Mouse (Mus musculus): ENCODE data around the gene Ncor2. TPM values are rescaled to one million over a fixed set of nuclear protein-coding genes. Genes with fewer than 3 reads are reported as not detected.

The Ncor2 gene
- polyA plus RNA-seq, 1 experiment from 2014 or later, result 17.0 TPM

DNA sequence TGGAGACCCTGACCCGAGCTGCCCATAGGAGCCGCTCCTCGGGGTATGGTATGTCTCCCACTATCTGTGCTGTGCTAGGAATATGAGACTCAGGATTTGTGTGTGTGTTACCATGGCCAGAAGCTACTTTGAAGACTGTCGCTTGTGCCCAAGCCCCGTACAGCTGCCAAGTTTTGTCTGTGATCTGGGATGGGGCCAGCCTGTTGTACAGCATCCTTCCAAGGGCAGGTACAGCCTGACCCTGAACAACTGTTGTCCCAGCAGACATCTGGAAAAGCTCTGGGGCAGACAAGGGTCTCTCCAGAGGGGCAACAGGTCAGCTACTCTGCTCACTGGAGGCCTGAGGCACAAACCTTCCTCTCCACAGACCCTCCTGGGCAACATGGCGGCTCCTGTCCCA is 95.3 kb downstream of the Ncor2 start:
- Histone ChIP-seq H3K4me1 (peaks cover 23% of the 10 kb centered on the region), H3K9me3 (no peaks in the 10 kb centered on the region), H3K9ac (no peak overlapping the region), H3K36me3 (peaks cover 89% of the 10 kb centered on the region), H3K27me3 (replicated peaks) (no peaks in the 10 kb centered on the region), H3K4me3 (no peak overlapping the region), H3K4me2 (no peak overlapping the region), H3K27ac (replicated peaks) (no peak overlapping the region)
- no peak for ATAC-seq (ENCODE audit: extremely low read depth, insufficient number of reproducible peaks, low FRiP score, low TSS enrichment)
- WGBS, result 89% methylated on average over 6 of the region's 6 CpGs

DNA sequence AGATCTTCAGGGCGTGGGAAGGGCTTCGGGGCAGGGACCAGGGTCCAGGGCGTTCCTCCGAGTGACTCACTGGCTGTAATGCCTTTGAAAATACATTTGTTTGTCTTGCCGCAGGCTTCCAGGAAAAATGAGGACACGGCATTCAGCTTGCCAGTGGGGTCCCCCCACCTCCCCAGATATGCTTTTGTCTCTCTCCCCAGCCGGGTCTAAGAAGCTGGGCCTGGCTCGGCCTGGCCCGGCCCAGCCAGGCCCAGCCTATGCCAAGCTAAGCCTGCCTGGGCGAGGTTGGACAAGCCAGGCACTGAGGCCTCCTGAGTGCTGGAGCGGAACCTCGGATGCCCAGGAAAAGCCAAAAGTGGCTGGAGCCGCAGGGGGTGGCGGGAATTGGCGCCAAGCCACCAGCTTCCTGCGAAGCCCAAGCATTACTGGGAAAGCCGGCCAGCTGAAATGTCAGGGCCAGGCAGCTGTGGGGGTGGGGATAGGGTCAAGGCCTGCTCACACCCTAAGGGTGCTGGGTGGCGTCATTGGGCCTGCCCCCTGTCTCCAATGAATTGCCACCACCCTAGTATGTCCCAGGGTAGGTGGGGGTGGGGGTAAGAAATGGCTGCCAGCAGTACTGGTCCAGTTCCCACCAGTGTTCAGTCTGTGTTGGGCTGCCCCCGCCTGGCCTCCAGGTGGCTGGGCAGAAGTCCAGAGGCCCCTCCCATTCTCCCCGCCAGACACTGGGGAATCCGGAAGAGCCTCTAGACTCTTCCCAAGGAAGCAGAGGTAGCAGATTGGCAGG is 97.5 kb downstream of the Ncor2 start:
- Histone ChIP-seq H3K4me1 (peaks cover 28% of the 10 kb centered on the region), H3K27me3 (replicated peaks) (no peaks in the 10 kb centered on the region), H3K9ac (peak overlapping the region; percentile 48), H3K36me3 (peaks cover 89% of the 10 kb centered on the region), H3K9me3 (no peaks in the 10 kb centered on the region), H3K4me3 (no peak overlapping the region), H3K4me2 (no peak overlapping the region), H3K27ac (replicated peaks) (peak overlapping the region; percentile 79)
- WGBS, result 42% methylated on average over 21 of the region's 21 CpGs
- peak; percentile 33; the same call in 1 of the 2 replicates for ATAC-seq (ENCODE audit: extremely low read depth, insufficient number of reproducible peaks, low FRiP score, low TSS enrichment)

DNA sequence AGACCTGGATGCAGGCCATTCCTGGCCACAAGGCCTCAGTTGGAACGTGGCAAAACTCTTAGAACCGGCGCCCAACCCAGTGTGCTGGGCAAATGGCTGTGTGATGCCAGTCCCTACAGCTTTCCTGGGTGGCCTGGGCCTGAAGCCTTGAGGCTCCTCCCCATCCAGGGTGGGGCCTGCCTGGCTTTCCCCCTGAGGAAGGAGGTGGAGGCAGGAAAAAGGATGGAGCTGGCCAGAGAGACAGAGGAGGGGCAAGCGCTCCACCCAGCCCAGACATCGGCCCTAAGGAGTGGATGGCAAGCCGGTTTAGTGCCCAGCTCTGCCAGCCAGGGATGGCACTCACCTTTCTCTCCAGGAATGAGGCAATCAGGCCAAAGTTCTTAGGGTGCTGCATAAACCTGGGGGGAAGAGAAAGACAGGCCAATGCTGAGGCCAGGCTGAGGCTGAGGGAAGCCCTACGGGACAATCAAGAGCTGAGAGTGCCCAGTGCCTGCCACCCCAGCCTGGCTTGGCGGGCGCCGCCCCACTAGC is 98.2 kb downstream of the Ncor2 start:
- peak overlapping the region; percentile 79 for H3K27ac ChIP-seq (replicated peaks)
- no peak overlapping the region for H3K4me2 ChIP-seq
- peaks cover 88% of the 10 kb centered on the region for H3K36me3 ChIP-seq
- no peak overlapping the region for H3K4me3 ChIP-seq
- no peak for ATAC-seq (ENCODE audit: extremely low read depth, insufficient number of reproducible peaks, low FRiP score, low TSS enrichment)
- H3K27me3 ChIP-seq (replicated peaks), result no peaks in the 10 kb centered on the region
- peaks cover 35% of the 10 kb centered on the region for H3K4me1 ChIP-seq
- peak overlapping the region; percentile 48 for H3K9ac ChIP-seq
- WGBS, result 88% methylated on average over 10 of the region's 10 CpGs
- H3K9me3 ChIP-seq, result no peaks in the 10 kb centered on the region

DNA sequence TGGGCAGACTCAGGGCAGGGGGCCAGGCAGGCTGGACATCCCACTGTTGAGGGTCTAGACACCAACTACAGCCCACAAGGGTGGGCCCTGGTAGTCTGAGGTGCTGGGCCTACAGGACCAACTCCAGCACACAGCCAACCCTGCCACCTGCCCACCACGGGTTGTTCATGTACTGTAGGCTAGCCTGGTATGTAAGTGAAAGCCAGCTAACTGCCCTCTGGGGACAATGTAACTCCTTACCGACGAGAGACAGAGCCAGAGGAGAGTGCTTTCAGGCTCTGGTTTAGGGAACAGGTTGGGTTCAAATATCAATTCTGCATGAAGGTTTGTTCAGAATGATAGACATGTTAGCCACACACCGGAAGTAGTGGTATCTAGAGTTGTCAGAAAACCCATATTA is 98.7 kb downstream of the Ncor2 start:
- peaks cover 88% of the 10 kb centered on the region for H3K36me3 ChIP-seq
- H3K9ac ChIP-seq, result no peak overlapping the region
- H3K4me2 ChIP-seq, result no peak overlapping the region
- no peaks in the 10 kb centered on the region for H3K27me3 ChIP-seq (replicated peaks)
- 82% methylated on average over 4 of the region's 4 CpGs for WGBS
- H3K27ac ChIP-seq (replicated peaks), result no peak overlapping the region; the same call in 1 of the 2 replicates
- peaks cover 40% of the 10 kb centered on the region for H3K4me1 ChIP-seq
- ATAC-seq (ENCODE audit: extremely low read depth, insufficient number of reproducible peaks, low FRiP score, low TSS enrichment), result no peak
- no peaks in the 10 kb centered on the region for H3K9me3 ChIP-seq
- H3K4me3 ChIP-seq, result no peak overlapping the region

DNA sequence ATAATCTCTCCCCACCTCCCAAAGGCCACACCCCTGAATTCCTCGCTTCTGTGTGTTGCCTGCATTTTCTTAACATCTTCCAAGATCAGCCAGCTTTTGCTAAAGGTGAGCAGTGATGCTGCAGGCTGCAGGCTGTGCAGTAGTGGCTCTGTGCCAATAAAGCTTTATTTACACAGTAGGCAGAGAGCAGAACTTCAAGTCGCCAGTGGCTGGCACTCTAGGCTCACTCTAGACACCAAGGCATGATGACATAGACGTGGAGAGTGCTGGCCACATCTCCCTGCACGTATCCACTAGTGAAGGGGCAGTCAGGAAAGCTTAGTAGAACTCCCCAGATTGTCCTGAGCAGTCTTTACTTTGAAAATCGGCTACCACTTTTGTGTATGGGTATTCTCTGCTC is 100.8 kb downstream of the Ncor2 start:
- Histone ChIP-seq H3K9me3 (no peaks in the 10 kb centered on the region), H3K4me3 (no peak overlapping the region), H3K4me2 (no peak overlapping the region), H3K9ac (no peak overlapping the region), H3K36me3 (peaks cover 78% of the 10 kb centered on the region), H3K27ac (replicated peaks) (no peak overlapping the region), H3K4me1 (peaks cover 61% of the 10 kb centered on the region), H3K27me3 (replicated peaks) (no peaks in the 10 kb centered on the region)
- 80% methylated on average over 5 of the region's 5 CpGs for WGBS
- no peak for ATAC-seq (ENCODE audit: extremely low read depth, insufficient number of reproducible peaks, low FRiP score, low TSS enrichment)

DNA sequence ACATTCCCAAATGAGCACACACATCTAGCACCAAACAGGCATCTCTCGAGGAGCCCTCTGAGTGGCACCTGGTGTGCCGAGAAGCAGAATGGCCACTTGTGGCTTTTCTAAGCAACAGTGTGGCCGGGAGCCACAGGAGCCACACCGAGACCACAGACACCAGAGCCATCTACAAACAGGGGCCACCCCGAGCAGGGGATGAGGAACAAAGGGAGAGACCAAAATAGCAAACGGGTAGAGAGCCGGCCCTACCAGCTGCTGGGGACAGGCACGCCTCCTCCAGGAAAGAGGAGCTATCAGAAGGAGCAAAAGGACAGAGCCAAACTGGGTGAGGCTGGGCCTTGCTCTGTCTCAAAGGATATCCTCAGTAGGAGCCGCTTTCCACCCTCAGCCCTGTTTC is 102.8 kb downstream of the Ncor2 start:
- H3K9ac ChIP-seq, result peak overlapping the region; percentile 50
- H3K9me3 ChIP-seq, result no peaks in the 10 kb centered on the region
- 48% methylated on average over 9 of the region's 9 CpGs for WGBS
- H3K36me3 ChIP-seq, result peaks cover 70% of the 10 kb centered on the region
- no peak overlapping the region for H3K4me3 ChIP-seq
- H3K4me1 ChIP-seq, result peaks cover 66% of the 10 kb centered on the region
- no peak for ATAC-seq (ENCODE audit: extremely low read depth, insufficient number of reproducible peaks, low FRiP score, low TSS enrichment)
- H3K4me2 ChIP-seq, result no peak overlapping the region
- H3K27ac ChIP-seq (replicated peaks), result 0 out of 2 replicates have a peak overlapping the region, but pooled peaks have one; percentile 32
- no peaks in the 10 kb centered on the region for H3K27me3 ChIP-seq (replicated peaks)

DNA sequence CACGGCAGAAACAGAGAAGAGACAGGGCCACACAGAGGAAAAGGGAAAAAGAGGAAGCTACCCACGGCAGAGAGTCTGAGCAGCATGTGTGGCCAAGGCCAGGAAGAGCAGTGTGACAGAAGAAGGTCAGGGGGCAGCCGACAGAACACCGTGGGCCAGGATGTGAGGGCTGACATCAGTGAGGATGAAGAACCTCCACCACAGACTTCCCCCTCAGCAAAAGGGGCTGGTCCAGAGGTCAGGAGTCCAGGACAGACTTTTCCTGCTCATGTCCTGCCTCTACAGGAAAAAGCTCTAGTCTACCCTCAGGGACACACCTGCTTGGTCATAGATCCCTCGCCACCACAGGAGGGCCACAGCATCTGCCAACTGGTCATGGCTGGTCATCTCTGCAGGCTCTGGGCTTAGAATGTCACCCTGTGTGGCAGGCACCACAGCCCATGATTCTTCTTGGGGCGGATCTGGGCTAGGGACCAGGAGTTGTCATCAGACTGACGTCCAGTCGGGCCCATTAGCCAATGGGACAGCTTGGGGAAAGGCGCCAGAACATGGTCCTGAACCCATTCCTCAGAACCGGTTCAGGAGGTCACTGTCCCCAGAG is 104.3 kb downstream of the Ncor2 start:
- Histone ChIP-seq H3K9ac (no peak overlapping the region), H3K4me3 (no peak overlapping the region), H3K4me1 (peaks cover 74% of the 10 kb centered on the region), H3K9me3 (no peaks in the 10 kb centered on the region), H3K27ac (replicated peaks) (0 out of 2 replicates have a peak overlapping the region, but pooled peaks have one; percentile 5), H3K27me3 (replicated peaks) (no peaks in the 10 kb centered on the region), H3K36me3 (peaks cover 57% of the 10 kb centered on the region), H3K4me2 (no peak overlapping the region)
- no peak for ATAC-seq (ENCODE audit: extremely low read depth, insufficient number of reproducible peaks, low FRiP score, low TSS enrichment)
- WGBS, result 70% methylated on average over 10 of the region's 10 CpGs

DNA sequence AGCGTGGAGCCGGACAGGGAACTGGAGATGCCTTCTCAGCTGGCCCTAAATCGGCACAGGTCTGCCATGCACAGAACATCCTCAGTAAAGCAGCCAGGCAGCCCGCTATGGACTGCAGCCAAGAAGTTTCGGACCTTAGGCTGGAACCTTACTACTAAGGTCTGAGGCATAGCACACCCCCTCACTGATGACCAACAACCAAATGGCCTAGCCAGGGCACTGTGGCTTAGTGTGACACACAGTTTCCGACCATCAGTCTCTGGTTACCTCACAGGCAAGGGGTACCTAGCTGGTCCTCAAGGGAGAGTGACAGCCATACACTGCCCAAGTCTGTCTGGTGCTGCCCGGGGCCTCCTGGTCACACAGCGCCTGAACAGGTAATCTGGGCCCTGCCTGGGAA is 105.1 kb downstream of the Ncor2 start:
- H3K9me3 ChIP-seq, result no peaks in the 10 kb centered on the region
- H3K4me2 ChIP-seq, result no peak overlapping the region
- 78% methylated on average over 8 of the region's 8 CpGs for WGBS
- no peaks in the 10 kb centered on the region for H3K27me3 ChIP-seq (replicated peaks)
- H3K4me3 ChIP-seq, result no peak overlapping the region
- no peak for ATAC-seq (ENCODE audit: extremely low read depth, insufficient number of reproducible peaks, low FRiP score, low TSS enrichment)
- H3K27ac ChIP-seq (replicated peaks), result no peak overlapping the region
- 0 out of 2 replicates have a peak overlapping the region, but pooled peaks have one; percentile 13 for H3K9ac ChIP-seq
- H3K4me1 ChIP-seq, result peaks cover 81% of the 10 kb centered on the region
- H3K36me3 ChIP-seq, result peaks cover 50% of the 10 kb centered on the region

DNA sequence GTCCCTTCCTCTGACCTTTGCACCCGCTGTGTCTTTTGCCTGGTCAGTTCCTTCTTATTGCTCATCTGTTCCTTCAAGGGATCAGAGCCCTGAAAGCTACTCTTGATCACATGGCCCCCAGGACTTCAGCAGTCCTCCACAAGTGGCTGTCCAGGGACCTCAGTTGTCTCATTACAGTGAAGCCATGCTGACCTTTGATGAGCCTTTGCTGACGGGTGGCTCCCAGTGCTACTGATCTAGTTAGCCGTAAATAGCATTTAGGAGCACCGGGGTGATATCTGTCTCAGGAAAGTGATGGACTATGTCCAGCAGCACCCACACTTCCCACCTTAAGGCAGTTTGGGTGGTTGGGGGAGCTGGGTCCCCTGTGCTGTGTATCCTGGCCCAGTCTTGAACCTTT is 105.7 kb downstream of the Ncor2 start:
- H3K36me3 ChIP-seq, result peaks cover 49% of the 10 kb centered on the region
- H3K4me1 ChIP-seq, result peaks cover 87% of the 10 kb centered on the region
- H3K9me3 ChIP-seq, result no peaks in the 10 kb centered on the region
- H3K27ac ChIP-seq (replicated peaks), result no peak overlapping the region
- no peaks in the 10 kb centered on the region for H3K27me3 ChIP-seq (replicated peaks)
- no peak overlapping the region for H3K4me2 ChIP-seq
- 62% methylated on average over 4 of the region's 4 CpGs for WGBS
- ATAC-seq (ENCODE audit: extremely low read depth, insufficient number of reproducible peaks, low FRiP score, low TSS enrichment), result no peak
- H3K4me3 ChIP-seq, result no peak overlapping the region
- 0 out of 2 replicates have a peak overlapping the region, but pooled peaks have one; percentile 13 for H3K9ac ChIP-seq

DNA sequence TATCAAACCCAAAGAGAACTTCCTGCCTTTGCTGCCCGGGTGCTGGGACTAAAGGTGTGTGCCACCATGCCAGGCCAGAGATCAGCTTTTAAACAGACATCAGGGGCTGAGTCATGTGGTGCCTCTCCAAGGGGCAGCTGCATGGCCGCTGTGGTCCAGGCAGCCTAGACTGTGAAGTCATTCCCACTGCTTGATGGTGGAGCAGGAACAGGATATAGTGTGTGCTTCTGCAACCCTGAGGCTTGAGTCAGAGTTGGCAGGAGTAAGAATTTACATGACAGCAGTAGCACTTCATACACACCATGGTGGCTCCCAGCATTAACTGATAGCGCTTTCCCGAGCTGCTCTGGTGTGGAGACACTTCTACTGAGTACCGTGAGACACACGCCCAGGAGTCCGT is 106.6 kb downstream of the Ncor2 start:
- Histone ChIP-seq H3K4me2 (no peak overlapping the region), H3K27me3 (replicated peaks) (no peaks in the 10 kb centered on the region), H3K9ac (no peak overlapping the region), H3K9me3 (no peaks in the 10 kb centered on the region), H3K4me1 (peaks cover 95% of the 10 kb centered on the region), H3K4me3 (no peak overlapping the region), H3K27ac (replicated peaks) (peak overlapping the region; percentile 77), H3K36me3 (peaks cover 49% of the 10 kb centered on the region)
- ATAC-seq (ENCODE audit: extremely low read depth, insufficient number of reproducible peaks, low FRiP score, low TSS enrichment), result no peak
- 63% methylated on average over 7 of the region's 7 CpGs for WGBS

DNA sequence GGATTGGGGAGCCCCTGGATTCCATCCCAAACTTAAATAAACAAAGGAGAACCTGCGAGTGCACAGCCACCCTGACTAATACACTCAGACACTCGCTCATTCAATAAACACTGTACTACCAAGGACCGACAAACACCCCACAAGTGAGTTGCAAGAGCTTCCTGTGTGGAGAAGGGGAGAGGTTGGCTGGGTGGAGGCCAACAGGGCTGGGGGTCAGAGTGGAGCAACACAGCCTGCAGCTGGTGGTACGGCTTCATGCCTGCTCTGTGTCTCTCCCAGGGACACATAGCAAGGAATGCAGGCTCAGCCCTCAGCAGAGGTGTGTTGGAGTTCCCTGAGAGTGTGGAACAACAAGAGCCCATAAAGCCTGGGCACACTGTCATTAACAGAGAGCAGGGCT is 107.1 kb downstream of the Ncor2 start:
- no peak for ATAC-seq (ENCODE audit: extremely low read depth, insufficient number of reproducible peaks, low FRiP score, low TSS enrichment)
- Histone ChIP-seq H3K9me3 (no peaks in the 10 kb centered on the region), H3K36me3 (peaks cover 48% of the 10 kb centered on the region), H3K4me3 (no peak overlapping the region), H3K27me3 (replicated peaks) (no peaks in the 10 kb centered on the region), H3K9ac (peak overlapping the region; percentile 63), H3K4me1 (peaks cover 93% of the 10 kb centered on the region), H3K4me2 (no peak overlapping the region), H3K27ac (replicated peaks) (peak overlapping the region; percentile 77)
- 53% methylated on average over 4 of the region's 4 CpGs for WGBS
